Mouse (Mus musculus) erythroblast, embryonic 14.5 days (primary cell): ENCODE data around the gene Maml3.

Source experiments
- GATA1 ChIP-seq: IDR thresholded peaks from 2 replicates; pipeline ENCODE4 v1.6.1; 2012; ENCODE audit warnings: low read length, inconsistent platforms, mixed read lengths
- TAL1 ChIP-seq: IDR thresholded peaks from 3 replicates; pipeline ENCODE4 v1.6.1; 2012; ENCODE audit warnings: low read length, inconsistent platforms, mixed read lengths

GRCm38 (mm10) chr3:51717909-51718308, 387.0 kb downstream of the Maml3 start:
- TF ChIP-seq GATA1 (no peak), TAL1 (no peak)
